21 mouse cellular contexts compared by ENCODE assay signal in genomic region chr8:104998191-104998590, GRCm38 (mm10). TPM values are rescaled to one million over a fixed set of nuclear protein-coding genes. Genes with fewer than 3 reads are reported as not detected.
"Had no signal": no experiment of that assay in that cellular context is flagged by ENCODE, and none has a peak within 500 bp of the region (broad histone marks: within the 10 kb centered on the region; RNA-seq: fewer than 3 reads in every experiment).

No protein-coding gene starts in this region.

- H3K4me2 ChIP-seq: limb, embryonic 12.5 days; midbrain, embryonic 13.5 days; neural tube, embryonic 15.5 days had no signal

- ATAC-seq: hindbrain, postnatal 0 days; lung, postnatal 0 days; midbrain, embryonic 13.5 days had no signal

- H3K27me3 ChIP-seq: limb, embryonic 12.5 days; midbrain, embryonic 13.5 days; neural tube, embryonic 15.5 days had no signal

- H3K9me3 ChIP-seq: limb, embryonic 12.5 days; midbrain, embryonic 13.5 days; neural tube, embryonic 15.5 days had no signal

- DNase-seq: layer of hippocampus, adult 9-11 months; liver; lung, adult 2 months; lung, postnatal 36 days; right cerebral cortex, adult 18-20 months; right cerebral cortex, postnatal 25 days; thymus, postnatal 36 days had no signal

- H3K4me1 ChIP-seq: limb, embryonic 12.5 days; midbrain, embryonic 13.5 days; neural tube, embryonic 15.5 days had no signal

- H3K27ac ChIP-seq: hindbrain, postnatal 0 days; limb, embryonic 12.5 days; liver, embryonic 14.5 days; midbrain, embryonic 13.5 days; neural tube, embryonic 15.5 days had no signal

- H3K36me3 ChIP-seq: limb, embryonic 12.5 days; midbrain, embryonic 13.5 days; neural tube, embryonic 15.5 days had no signal

- H3K9ac ChIP-seq: limb, embryonic 12.5 days; liver, embryonic 14.5 days; midbrain, embryonic 13.5 days; neural tube, embryonic 15.5 days had no signal

- H3K4me3 ChIP-seq: limb, embryonic 12.5 days; midbrain, embryonic 13.5 days; myocyte; neural tube, embryonic 15.5 days had no signal

RNA-seq across cellular contexts. Expression of gene Ces2h, which starts 2.5 kb away (rescaled TPM):
- total RNA-seq: hindbrain, postnatal 0 days; layer of hippocampus, adult 18-20 months; left cerebral cortex, postnatal 36 days; megakaryocyte progenitor cell, adult 5-6 weeks had no signal
- polyA plus RNA-seq: hindbrain, postnatal 0 days; intestine, embryonic 14.5 days; limb, embryonic 12.5 days; liver, embryonic 14.5 days; lung, adult 2 months; lung, postnatal 0 days; midbrain, embryonic 13.5 days; myocyte; neural tube, embryonic 11.5 days; neural tube, embryonic 15.5 days; stomach, embryonic 16.5 days; thymus, postnatal 0 days had no signal

RNA-seq across cellular contexts. Expression of gene Ces2g, which starts 36.7 kb away (rescaled TPM):
- polyA plus RNA-seq: limb, embryonic 12.5 days; midbrain, embryonic 13.5 days; neural tube, embryonic 11.5 days had no signal

RNA-seq across cellular contexts. Expression of gene Ces3a, which starts 50.2 kb away (rescaled TPM):
- total RNA-seq: hindbrain, postnatal 0 days; layer of hippocampus, adult 18-20 months; left cerebral cortex, postnatal 36 days; megakaryocyte progenitor cell, adult 5-6 weeks had no signal
- polyA plus RNA-seq: hindbrain, postnatal 0 days; intestine, embryonic 14.5 days; limb, embryonic 12.5 days; lung, postnatal 0 days; midbrain, embryonic 13.5 days; myocyte; neural tube, embryonic 11.5 days; neural tube, embryonic 15.5 days; stomach, embryonic 16.5 days had no signal

RNA-seq across cellular contexts. Expression of gene Ces2f, which starts 51.0 kb away (rescaled TPM):
- total RNA-seq: hindbrain, postnatal 0 days; layer of hippocampus, adult 18-20 months; left cerebral cortex, postnatal 36 days; megakaryocyte progenitor cell, adult 5-6 weeks had no signal
- polyA plus RNA-seq: hindbrain, postnatal 0 days; intestine, embryonic 14.5 days; limb, embryonic 12.5 days; liver, embryonic 14.5 days; lung, postnatal 0 days; midbrain, embryonic 13.5 days; neural tube, embryonic 11.5 days; neural tube, embryonic 15.5 days had no signal
